Mouse (Mus musculus) sigmoid colon, adult 10 weeks (tissue): ENCODE measurements around the gene Vmn1r88. TPM values are rescaled to one million over a fixed set of nuclear protein-coding genes. Genes with fewer than 3 reads are reported as not detected.

Experiments
- polyA plus RNA-seq: library from polyadenylated mRNA; stranded (reverse); fragments of 350-450 nt; fragmentation: Illumina TruSeq; extraction: RNeasy Lipid Tissue Mini Kit (QIAGEN cat#74804); gene quantifications from one replicate; pipeline ENCODE4 v1.2.3, GENCODE M21; 2014; ENCODE audit warnings: low read depth, low replicate concordance

Vmn1r88 gene
- polyA plus RNA-seq, result not detected

GRCm38 (mm10) chr7:13159268-13159667 lies at the start of gene Vmn1r88:
Gene Vmn1r88 (plus strand): TSS chr7:13159568.

DNA sequence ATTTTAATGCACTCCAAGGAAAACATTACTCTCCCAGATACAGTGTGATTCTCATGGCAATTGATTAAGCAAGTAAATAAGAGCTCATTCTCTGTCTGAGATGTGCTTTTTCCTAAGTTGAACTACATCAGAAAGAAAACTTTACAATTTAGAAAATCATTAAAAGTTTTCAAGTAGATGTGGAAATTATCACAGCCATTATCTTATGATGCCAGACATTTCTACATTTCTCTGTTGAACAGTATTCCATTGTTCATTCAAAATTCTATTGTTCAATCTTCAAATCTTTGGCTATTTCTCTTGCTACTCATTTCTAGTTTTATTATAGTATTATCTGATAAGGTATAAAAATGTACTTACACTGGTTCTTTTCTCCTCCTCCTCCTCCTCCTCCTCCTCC lies 39.6 kb upstream of the Vmn1r88 start, which contains the start of gene Vmn1r86:
TSS of gene Vmn1r86 (minus strand) at position 101 of the 400 bp plus-strand sequence.

GRCm38 (mm10) chr7:13140057-13140456 lies 19.3 kb upstream of the Vmn1r88 start, which contains the start of gene Vmn1r87:
Gene Vmn1r87 (minus strand): TSS chr7:13140157.

GRCm38 (mm10) chr7:13212720-13213119 lies 53.4 kb downstream of the Vmn1r88 start, which contains the start of gene Vmn1r89:
Gene Vmn1r89 (plus strand): TSS chr7:13213020.

Other genes with a start within 250 kb of the Vmn1r88 start
- 29.4 TPM for gene Rps5, start 237.3 kb upstream of the Vmn1r88 start, polyA plus RNA-seq
- gene Rnf225, start 232.2 kb upstream of the Vmn1r88 start, polyA plus RNA-seq, result 0.35 TPM
- 2.2 TPM for gene Zfp324, start 193.7 kb upstream of the Vmn1r88 start, polyA plus RNA-seq
- 2.7 TPM for gene Zfp446, start 181.7 kb upstream of the Vmn1r88 start, polyA plus RNA-seq
- not detected for gene Slc27a5, start 161.4 kb upstream of the Vmn1r88 start, polyA plus RNA-seq
- 16.1 TPM for gene Trim28, start 160.5 kb upstream of the Vmn1r88 start, polyA plus RNA-seq
- 0.54 TPM for gene Zbtb45, start 149.5 kb upstream of the Vmn1r88 start, polyA plus RNA-seq
- 95.3 TPM for gene Chmp2a, start 124.8 kb upstream of the Vmn1r88 start, polyA plus RNA-seq
- 41.1 TPM for gene Ube2m, start 121.3 kb upstream of the Vmn1r88 start, polyA plus RNA-seq
- gene Mzf1, start 104.8 kb upstream of the Vmn1r88 start, polyA plus RNA-seq, result 0.79 TPM
- gene Vmn1r85, start 64.4 kb upstream of the Vmn1r88 start, polyA plus RNA-seq, result not detected
- not detected for gene Vmn1r86, start 39.7 kb upstream of the Vmn1r88 start, polyA plus RNA-seq
- not detected for gene Vmn1r87, start 19.4 kb upstream of the Vmn1r88 start, polyA plus RNA-seq
- gene Vmn1r89, start 53.5 kb downstream of the Vmn1r88 start, polyA plus RNA-seq, result not detected
- 10.1 TPM for gene Lig1, start 117.7 kb downstream of the Vmn1r88 start, polyA plus RNA-seq
- gene Zswim9, start 119.2 kb downstream of the Vmn1r88 start, polyA plus RNA-seq, result 8.3 TPM
- 3.4 TPM for gene Pla2g4c, start 165.1 kb downstream of the Vmn1r88 start, polyA plus RNA-seq
- not detected for gene Cabp5, start 238.6 kb downstream of the Vmn1r88 start, polyA plus RNA-seq